In the genomic region with DNA sequence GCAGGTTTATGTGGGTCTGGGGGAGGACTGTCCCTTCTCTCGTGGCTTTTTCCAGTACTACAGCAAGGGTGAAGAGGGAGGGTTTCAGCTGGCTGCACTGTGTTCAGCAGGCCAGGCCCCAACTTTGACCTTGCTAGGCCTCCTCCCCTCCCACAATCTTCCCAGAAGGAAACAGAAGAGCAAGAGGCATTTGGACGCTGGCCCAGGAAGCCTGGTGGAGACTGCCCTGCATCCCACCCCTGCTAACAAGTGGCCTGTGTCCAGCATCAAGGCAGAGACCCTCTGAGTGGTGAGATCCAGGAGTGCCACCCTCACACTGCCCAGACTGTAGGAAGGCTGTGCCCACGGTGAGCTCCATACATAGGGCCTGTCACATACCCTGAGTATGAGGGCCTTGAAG, we compare ENCODE assay signal across 12 mouse cellular contexts. TPM values are rescaled to one million over a fixed set of nuclear protein-coding genes. Genes with fewer than 3 reads are reported as not detected.
A peak's percentile ranks its signal among the peaks of the same experiment; 100 is the strongest.
DNase-seq lines count a peak whose midpoint lies in the region; ATAC-seq and TF ChIP-seq lines count a peak whose summit lies in the region.
"Had no signal": no experiment of that assay in that cellular context is flagged by ENCODE, and none has a peak within 500 bp of the region (broad histone marks: within the 10 kb centered on the region; RNA-seq: fewer than 3 reads in every experiment).

No protein-coding gene starts in this region.

- no peaks in the 10 kb centered on the region for H3K36me3 ChIP-seq in midbrain, postnatal 0 days (ENCODE audit: insufficient read depth, low read length)
- H3K36me3 ChIP-seq in midbrain, embryonic 15.5 days (replicated peaks), result no peaks in the 10 kb centered on the region
- no peaks in the 10 kb centered on the region for H3K36me3 ChIP-seq in heart, embryonic 11.5 days (ENCODE audit: control insufficient read depth, insufficient read depth, low read length)
- H3K36me3 ChIP-seq in kidney, embryonic 14.5 days (ENCODE audit: control insufficient read depth, insufficient read depth, low read length), result no peaks in the 10 kb centered on the region
- H3K36me3 ChIP-seq: embryonic facial prominence, embryonic 13.5 days had no signal

- no peak for ATAC-seq in midbrain, postnatal 0 days (ENCODE audit: low FRiP score)
- ATAC-seq in midbrain, embryonic 15.5 days (replicated peaks), result no peak
- peak; percentile 41; the same call in 1 of the 2 replicates for ATAC-seq in heart, embryonic 11.5 days (replicated peaks; ENCODE audit: insufficient number of reproducible peaks, low FRiP score, low TSS enrichment)
- peak; percentile 48; the same call in 1 of the 2 replicates for ATAC-seq in kidney, embryonic 14.5 days (ENCODE audit: low FRiP score, low TSS enrichment)
- no peak for ATAC-seq in erythroid progenitor cell, adult 5-6 weeks (replicated peaks; ENCODE audit: low FRiP score, poor library complexity, severe bottlenecking)

- 64% methylated on average over 3 of the region's 3 CpGs for WGBS in midbrain, postnatal 0 days
- 83% methylated on average over 3 of the region's 3 CpGs for WGBS in midbrain, embryonic 15.5 days
- 35% methylated on average over 3 of the region's 3 CpGs for WGBS in heart, embryonic 11.5 days (ENCODE audit: insufficient replicate concordance)
- 39% methylated on average over 3 of the region's 3 CpGs for WGBS in kidney, embryonic 14.5 days

- H3K27ac ChIP-seq in midbrain, postnatal 0 days (ENCODE audit: low read depth, low read length), result no peak overlapping the region
- no peak overlapping the region for H3K27ac ChIP-seq in midbrain, embryonic 15.5 days
- no peak overlapping the region for H3K27ac ChIP-seq in heart, embryonic 11.5 days (ENCODE audit: low read depth, low read length)
- 0 out of 2 replicates have a peak overlapping the region, but pooled peaks have one; percentile 11 for H3K27ac ChIP-seq in kidney, embryonic 14.5 days (ENCODE audit: low read depth, low read length)
- H3K27ac ChIP-seq: embryonic facial prominence, embryonic 13.5 days had no signal

- H3K4me3 ChIP-seq in midbrain, postnatal 0 days (ENCODE audit: low read depth, low read length), result no peak overlapping the region
- no peak overlapping the region for H3K4me3 ChIP-seq in midbrain, embryonic 15.5 days
- H3K4me3 ChIP-seq in heart, embryonic 11.5 days (ENCODE audit: low read depth, low read length), result no peak overlapping the region
- H3K4me3 ChIP-seq in kidney, embryonic 14.5 days (ENCODE audit: low read length), result no peak overlapping the region
- H3K4me3 ChIP-seq: embryonic facial prominence, embryonic 13.5 days had no signal

- no peaks in the 10 kb centered on the region for H3K27me3 ChIP-seq in midbrain, postnatal 0 days (ENCODE audit: insufficient read depth, low read length)
- no peaks in the 10 kb centered on the region for H3K27me3 ChIP-seq in midbrain, embryonic 15.5 days (replicated peaks)
- no peaks in the 10 kb centered on the region for H3K27me3 ChIP-seq in heart, embryonic 11.5 days (ENCODE audit: control insufficient read depth, insufficient read depth, low read length)
- H3K27me3 ChIP-seq in kidney, embryonic 14.5 days (ENCODE audit: control insufficient read depth, insufficient read depth, low read length), result no peaks in the 10 kb centered on the region
- H3K27me3 ChIP-seq: embryonic facial prominence, embryonic 13.5 days had no signal

- H3K4me2 ChIP-seq in midbrain, postnatal 0 days (ENCODE audit: low read depth, low read length, poor library complexity, severe bottlenecking), result no peak overlapping the region
- no peak overlapping the region for H3K4me2 ChIP-seq in midbrain, embryonic 15.5 days
- no peak overlapping the region for H3K4me2 ChIP-seq in heart, embryonic 11.5 days
- no peak overlapping the region for H3K4me2 ChIP-seq in kidney, embryonic 14.5 days (replicated peaks; ENCODE audit: low read depth, low read length)
- H3K4me2 ChIP-seq: embryonic facial prominence, embryonic 13.5 days had no signal

- H3K9me3 ChIP-seq in midbrain, postnatal 0 days (ENCODE audit: low read length), result no peaks in the 10 kb centered on the region
- H3K9me3 ChIP-seq in midbrain, embryonic 15.5 days, result no peaks in the 10 kb centered on the region
- no peaks in the 10 kb centered on the region for H3K9me3 ChIP-seq in heart, embryonic 11.5 days (replicated peaks; ENCODE audit: control insufficient read depth, low read length)
- no peaks in the 10 kb centered on the region for H3K9me3 ChIP-seq in kidney, embryonic 14.5 days (ENCODE audit: control insufficient read depth, low read length)
- H3K9me3 ChIP-seq: embryonic facial prominence, embryonic 13.5 days had no signal

- TF ChIP-seq CTCF in midbrain, postnatal 0 days (IDR thresholded peaks at IDR 0.05), result no peak

- peak; percentile 33 for DNase-seq in midbrain, postnatal 0 days (ENCODE audit: low spot score)
- peak; percentile 45 to 62 for DNase-seq in lung, postnatal 4 days
- DNase-seq in frontal cortex, postnatal 10 days (ENCODE audit: low spot score in 2 of 2), result no peak

- 0 out of 2 replicates have a peak, but pooled peaks cover 7% of the 10 kb centered on the region for H3K4me1 ChIP-seq in midbrain, postnatal 0 days (ENCODE audit: insufficient read depth, low read length)
- peaks cover 20% of the 10 kb centered on the region for H3K4me1 ChIP-seq in midbrain, embryonic 15.5 days
- H3K4me1 ChIP-seq in heart, embryonic 11.5 days (ENCODE audit: control insufficient read depth, insufficient read depth, low read length), result peaks cover 17% of the 10 kb centered on the region
- H3K4me1 ChIP-seq in kidney, embryonic 14.5 days (ENCODE audit: control insufficient read depth, insufficient read depth, low read length), result peaks cover 37% of the 10 kb centered on the region

- H3K9ac ChIP-seq in midbrain, postnatal 0 days (replicated peaks; ENCODE audit: low read length, poor library complexity, severe bottlenecking), result no peak overlapping the region
- no peak overlapping the region for H3K9ac ChIP-seq in midbrain, embryonic 15.5 days
- H3K9ac ChIP-seq in heart, embryonic 11.5 days (ENCODE audit: low read depth, low read length), result no peak overlapping the region
- peak overlapping the region; percentile 12; the same call in 1 of the 2 replicates for H3K9ac ChIP-seq in kidney, embryonic 14.5 days (ENCODE audit: low read depth, low read length)
- H3K9ac ChIP-seq: embryonic facial prominence, embryonic 13.5 days had no signal

RNA-seq across cellular contexts. Expression of a gene that starts 27.8 kb away (rescaled TPM):
- total RNA-seq in midbrain, postnatal 0 days (2014; rRNA removed), result 48.9 and 65.8 TPM in 2 replicates
- polyA plus RNA-seq in midbrain, postnatal 0 days (2015; fragmentation: Nextera tagmentation; extraction: Ambion mirVana), result 6.8 and 7.6 TPM in 2 replicates
- 15.6 and 17.6 TPM in 2 replicates for polyA plus RNA-seq in midbrain, embryonic 15.5 days (2015; fragmentation: Nextera tagmentation; extraction: Ambion mirVana)
- 20.9 and 23.5 TPM in 2 replicates for polyA plus RNA-seq in heart, embryonic 11.5 days (2014; fragmentation: Nextera tagmentation; extraction: Ambion mirVana)
- polyA plus RNA-seq in kidney, embryonic 14.5 days (2014; fragmentation: Nextera tagmentation; extraction: Ambion mirVana), result 33.4 and 45.1 TPM in 2 replicates
- 5.4 and 9.0 TPM in 2 replicates for total RNA-seq in erythroid progenitor cell, adult 5-6 weeks (2015; ENCODE audit: low replicate concordance)
- 1.5 and 6.0 TPM in 2 replicates for total RNA-seq in erythroid progenitor cell, adult 5-6 weeks (2017; ENCODE audit: low replicate concordance)
- total RNA-seq: MEL had no signal

RNA-seq across cellular contexts. Expression of a gene that starts 35.5 kb away (rescaled TPM):
- total RNA-seq in midbrain, postnatal 0 days (2014; rRNA removed), result 69.9 and 83.0 TPM in 2 replicates
- polyA plus RNA-seq in midbrain, postnatal 0 days (2015; fragmentation: Nextera tagmentation; extraction: Ambion mirVana), result 63.2 and 70.9 TPM in 2 replicates
- polyA plus RNA-seq in midbrain, embryonic 15.5 days (2015; fragmentation: Nextera tagmentation; extraction: Ambion mirVana), result 71.8 and 75.7 TPM in 2 replicates
- 145 and 157 TPM in 2 replicates for polyA plus RNA-seq in heart, embryonic 11.5 days (2014; fragmentation: Nextera tagmentation; extraction: Ambion mirVana)
- polyA plus RNA-seq in kidney, embryonic 14.5 days (2014; fragmentation: Nextera tagmentation; extraction: Ambion mirVana), result 172 and 194 TPM in 2 replicates
- 3.8 and 7.2 TPM in 2 replicates for total RNA-seq in erythroid progenitor cell, adult 5-6 weeks (2015; ENCODE audit: low replicate concordance)
- 0.77 and 7.2 TPM in 2 replicates for total RNA-seq in erythroid progenitor cell, adult 5-6 weeks (2017; ENCODE audit: low replicate concordance)

RNA-seq across cellular contexts. Expression of a gene that starts 42.2 kb away (rescaled TPM):
- total RNA-seq in midbrain, postnatal 0 days (2014; rRNA removed), result not detected in 2 replicates
- polyA plus RNA-seq in midbrain, postnatal 0 days (2015; fragmentation: Nextera tagmentation; extraction: Ambion mirVana), result 0.25 TPM in 1 of 2 replicates, not detected in the other
- polyA plus RNA-seq in midbrain, embryonic 15.5 days (2015; fragmentation: Nextera tagmentation; extraction: Ambion mirVana), result not detected in 2 replicates
- polyA plus RNA-seq in heart, embryonic 11.5 days (2014; fragmentation: Nextera tagmentation; extraction: Ambion mirVana), result not detected in 2 replicates
- not detected in 2 replicates for polyA plus RNA-seq in kidney, embryonic 14.5 days (2014; fragmentation: Nextera tagmentation; extraction: Ambion mirVana)
- not detected in 2 replicates for total RNA-seq in erythroid progenitor cell, adult 5-6 weeks (2015; ENCODE audit: low replicate concordance)
- 1.9 TPM in 1 of 2 replicates, not detected in the other for total RNA-seq in erythroid progenitor cell, adult 5-6 weeks (2017; ENCODE audit: low replicate concordance)
- total RNA-seq: gastrocnemius, postnatal 4 days; layer of hippocampus, postnatal 14 days had no signal
- polyA plus RNA-seq: embryonic facial prominence, embryonic 13.5 days; testis, adult 2 months had no signal

RNA-seq across cellular contexts. Expression of a gene that starts 60.0 kb away (rescaled TPM):
- 6.4 and 8.4 TPM in 2 replicates for total RNA-seq in midbrain, postnatal 0 days (2014; rRNA removed)
- 5.0 and 6.3 TPM in 2 replicates for polyA plus RNA-seq in midbrain, postnatal 0 days (2015; fragmentation: Nextera tagmentation; extraction: Ambion mirVana)
- polyA plus RNA-seq in midbrain, embryonic 15.5 days (2015; fragmentation: Nextera tagmentation; extraction: Ambion mirVana), result 4.6 and 6.7 TPM in 2 replicates
- polyA plus RNA-seq in heart, embryonic 11.5 days (2014; fragmentation: Nextera tagmentation; extraction: Ambion mirVana), result 15.7 and 20.6 TPM in 2 replicates
- 30.0 and 41.4 TPM in 2 replicates for polyA plus RNA-seq in kidney, embryonic 14.5 days (2014; fragmentation: Nextera tagmentation; extraction: Ambion mirVana)
- total RNA-seq in erythroid progenitor cell, adult 5-6 weeks (2015; ENCODE audit: low replicate concordance), result 12.2 and 12.6 TPM in 2 replicates
- 6.2 and 12.0 TPM in 2 replicates for total RNA-seq in erythroid progenitor cell, adult 5-6 weeks (2017; ENCODE audit: low replicate concordance)

Comparison
In these comparisons a context has a peak if more than half of its experiments do, and no peak if none do; other contexts are left out.
1. ATAC-seq: peak in heart, embryonic 11.5 days (single experiment) and kidney, embryonic 14.5 days (single experiment); none in midbrain, postnatal 0 days (single experiment), midbrain, embryonic 15.5 days (single experiment) and erythroid progenitor cell, adult 5-6 weeks (single experiment).
2. DNase-seq: peak in midbrain, postnatal 0 days (single experiment) and lung, postnatal 4 days (2 of 2); none in frontal cortex, postnatal 10 days (0 of 2).